Mouse (Mus musculus): ENCODE measurements around the gene Nyap1. TPM values are rescaled to one million over a fixed set of nuclear protein-coding genes. Genes with fewer than 3 reads are reported as not detected.

The Nyap1 gene
- total RNA-seq (2014; fragmentation: Nextera tagmentation) = not detected in 2 replicates
- not detected in 2 replicates for total RNA-seq (2017)

- peak; percentile 58 for ATAC-seq (replicated peaks; ENCODE audit: poor library complexity, severe bottlenecking)
Observed at GRCm38 (mm10) chr5:137741023-137741931, at the start of gene Nyap1. Gene Nyap1, minus strand, starts transcription at chr5:137741607.

GRCm38 (mm10) chr5:137788946-137789531 is 47.6 kb upstream of the Nyap1 start:
- ATAC-seq (replicated peaks; ENCODE audit: poor library complexity, severe bottlenecking) = no peak

- no peak for ATAC-seq (replicated peaks; ENCODE audit: poor library complexity, severe bottlenecking)
Observed at GRCm38 (mm10) chr5:137788171-137788570, 46.8 kb upstream of the Nyap1 start.

- ATAC-seq (replicated peaks; ENCODE audit: poor library complexity, severe bottlenecking) = peak; percentile 36
Observed at GRCm38 (mm10) chr5:137787151-137787928, 45.9 kb upstream of the Nyap1 start, which contains the start of the genes Mepce and Zcwpw1. Gene Mepce, minus strand, starts transcription at chr5:137787655. Gene Zcwpw1, plus strand, starts transcription at chr5:137787798.

- ATAC-seq (replicated peaks; ENCODE audit: poor library complexity, severe bottlenecking) = peak; percentile 68
Observed at GRCm38 (mm10) chr5:137786109-137786942, 44.9 kb upstream of the Nyap1 start.

- ATAC-seq (replicated peaks; ENCODE audit: poor library complexity, severe bottlenecking) = peak; percentile 1; the same call in 1 of the 2 replicates
Observed at GRCm38 (mm10) chr5:137785164-137786031, 44.0 kb upstream of the Nyap1 start.

GRCm38 (mm10) chr5:137784546-137784945 is 43.1 kb upstream of the Nyap1 start:
- no peak for ATAC-seq (replicated peaks; ENCODE audit: poor library complexity, severe bottlenecking)

GRCm38 (mm10) chr5:137783901-137784540 is 42.6 kb upstream of the Nyap1 start:
- ATAC-seq (replicated peaks; ENCODE audit: poor library complexity, severe bottlenecking) = no peak

GRCm38 (mm10) chr5:137782776-137783522 is 41.5 kb upstream of the Nyap1 start:
- ATAC-seq (replicated peaks; ENCODE audit: poor library complexity, severe bottlenecking) = no peak

- ATAC-seq (replicated peaks; ENCODE audit: poor library complexity, severe bottlenecking) = no peak
Observed at GRCm38 (mm10) chr5:137781661-137782060, 40.3 kb upstream of the Nyap1 start.

GRCm38 (mm10) chr5:137779053-137779933 is 37.9 kb upstream of the Nyap1 start:
- peak; percentile 14; the same call in 1 of the 2 replicates for ATAC-seq (replicated peaks; ENCODE audit: poor library complexity, severe bottlenecking)

- peak; percentile 86 for ATAC-seq (replicated peaks; ENCODE audit: poor library complexity, severe bottlenecking)
Observed at GRCm38 (mm10) chr5:137778635-137779034, 37.2 kb upstream of the Nyap1 start, which contains the start of gene Ppp1r35. Gene Ppp1r35, plus strand, starts transcription at chr5:137778849.

GRCm38 (mm10) chr5:137777267-137777845 is 35.9 kb upstream of the Nyap1 start:
- ATAC-seq (replicated peaks; ENCODE audit: poor library complexity, severe bottlenecking) = no peak

- ATAC-seq (replicated peaks; ENCODE audit: poor library complexity, severe bottlenecking) = peak; percentile 64
Observed at GRCm38 (mm10) chr5:137776408-137776918, 35.1 kb upstream of the Nyap1 start.

GRCm38 (mm10) chr5:137775587-137776290 is 34.3 kb upstream of the Nyap1 start:
- ATAC-seq (replicated peaks; ENCODE audit: poor library complexity, severe bottlenecking) = no peak

Data from granulocyte monocyte progenitor cell, adult 5-6 weeks (primary cell).